Mouse (Mus musculus) stomach, postnatal 0 days (tissue): ENCODE results near the gene Pacsin3. TPM values are rescaled to one million over a fixed set of nuclear protein-coding genes. Genes with fewer than 3 reads are reported as not detected.

Experiments used
- ATAC-seq: fragments of 200-750 bp; cut with Nextera tagmentation; 2 replicates; pipeline ENCODE4 v1.8.0; 2017; ENCODE audit not compliant: low FRiP score, low TSS enrichment
- DNase-seq: peaks from one replicate; pipeline ENCODE4 v3.0.0-alpha.2; 2016; ENCODE audit warnings: low spot score
- H3K27ac ChIP-seq: fragments of 300-500 bp; sonication (generic); replicated peaks from 2 replicates; pipeline ENCODE4 v1.5.1; 2014; ENCODE audit warnings: mild to moderate bottlenecking, control low read depth
- H3K27me3 ChIP-seq: fragments of 300-500 bp; sonication (generic); 2 replicates; pipeline ENCODE4 v1.6.1; 2014; ENCODE audit warnings: low read length; ENCODE audit not compliant: control insufficient read depth, insufficient read depth
- H3K36me3 ChIP-seq: fragments of 300-500 bp; sonication (generic); 2 replicates; pipeline ENCODE4 v1.6.1; 2014; ENCODE audit warnings: low read length, mixed read lengths; ENCODE audit not compliant: control insufficient read depth, insufficient read depth
- H3K4me1 ChIP-seq: fragments of 300-500 bp; sonication (generic); replicated peaks from 2 replicates; pipeline ENCODE4 v1.6.1; 2014; ENCODE audit warnings: antibody characterized with exemption; ENCODE audit not compliant: control insufficient read depth, insufficient read depth
- H3K4me2 ChIP-seq: fragments of 300-500 bp; sonication (generic); replicated peaks from 2 replicates; pipeline ENCODE4 v1.6.1; 2014; ENCODE audit warnings: low read depth, mild to moderate bottlenecking, control low read depth, moderate library complexity
- H3K4me3 ChIP-seq: fragments of 300-500 bp; sonication (generic); 2 replicates; pipeline ENCODE4 v1.5.1; 2014; ENCODE audit warnings: low read depth, low read length, control low read depth
- H3K9ac ChIP-seq: fragments of 300-500 bp; sonication (generic); 2 replicates; pipeline ENCODE4 v1.6.1; 2014; ENCODE audit warnings: mild to moderate bottlenecking, low read length, control low read depth, mixed read lengths
- H3K9me3 ChIP-seq: fragments of 300-500 bp; sonication (generic); 2 replicates; pipeline ENCODE4 v1.6.1; 2016; ENCODE audit warnings: low read length; ENCODE audit not compliant: control insufficient read depth
- CTCF ChIP-seq: IDR thresholded peaks from 2 replicates; pipeline ENCODE4 v1.5.1; 2016; ENCODE audit warnings: antibody characterized with exemption, low read depth, mild to moderate bottlenecking, moderate library complexity
- EP300 ChIP-seq: optimal IDR thresholded peaks from 2 replicates; pipeline ENCODE3; 2016; ENCODE audit warnings: antibody characterized with exemption
- WGBS: fragments of 180-500 bp; shearing (Covaris S2); extraction: QIAGEN DNeasy Blood & Tissue Kit; methylation state at CpG from one replicate; pipeline ENCODE4 v1.1.7; 2014; 5-methylcytosine and 5-hydroxymethylcytosine counted together
- polyA plus RNA-seq: library from polyadenylated mRNA; unstranded; fragments of >200 nt; fragmentation: Nextera tagmentation; extraction: Ambion mirVana; gene quantifications from 2 replicates; pipeline ENCODE4 v1.2.1, GENCODE M21; 2015

The Pacsin3 gene
- polyA plus RNA-seq, 1 experiment from 2014 or later = 46.2 TPM

DNA sequence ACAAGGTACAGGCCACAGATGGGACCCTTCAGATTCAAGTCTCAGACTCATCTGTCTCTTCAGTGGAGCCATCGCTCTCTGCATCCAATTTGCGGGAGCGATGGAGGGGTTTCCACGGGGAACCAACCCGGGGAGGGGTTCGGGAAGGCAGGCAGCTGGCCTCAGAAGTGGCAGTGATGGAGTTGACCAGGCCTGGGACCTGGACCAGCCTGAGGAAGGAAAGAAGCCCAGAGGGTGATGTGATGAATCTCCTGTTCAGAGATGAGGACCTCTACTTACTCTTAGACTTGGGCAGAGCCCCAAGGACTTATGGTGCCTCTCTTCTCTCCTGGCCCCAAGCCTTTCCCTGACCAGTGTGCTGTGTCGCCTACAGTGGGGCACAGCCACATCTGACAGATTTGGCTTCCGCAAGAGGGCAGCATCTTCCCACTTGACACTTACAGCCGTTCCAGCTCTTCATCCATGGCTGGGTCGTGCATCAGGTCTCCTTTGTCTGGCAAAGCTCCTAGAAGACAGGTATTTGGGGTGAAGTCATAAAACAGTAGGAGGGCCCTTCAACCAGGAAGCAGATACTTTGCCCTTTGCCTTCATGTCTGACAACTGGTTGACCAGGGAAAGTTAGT is 23.1 kb downstream of the Pacsin3 start:
- Histone ChIP-seq H3K4me2 (no peak overlapping the region), H3K36me3 (peaks cover 19% of the 10 kb centered on the region), H3K4me1 (no peaks in the 10 kb centered on the region), H3K27ac (peak overlapping the region; percentile 35; the same call in 1 of the 2 replicates), H3K4me3 (no peak overlapping the region), H3K9me3 (no peaks in the 10 kb centered on the region), H3K9ac (no peak overlapping the region), H3K27me3 (no peaks in the 10 kb centered on the region)
- ATAC-seq = peak; percentile 62
- WGBS = 30% methylated on average over 10 of the region's 10 CpGs
- peak; percentile 72 for DNase-seq
- TF ChIP-seq EP300 = no peak
- peak; percentile 83 for TF ChIP-seq CTCF

GRCm38 (mm10) chr2:91279372-91279755 is 23.6 kb downstream of the Pacsin3 start:
- H3K27me3 ChIP-seq = no peaks in the 10 kb centered on the region
- H3K4me2 ChIP-seq = no peak overlapping the region
- ATAC-seq = peak; percentile 59

GRCm38 (mm10) chr2:91281366-91281765 is 25.6 kb downstream of the Pacsin3 start:
- Histone ChIP-seq H3K9me3 (no peaks in the 10 kb centered on the region), H3K27me3 (no peaks in the 10 kb centered on the region), H3K27ac (peak overlapping the region; percentile 19), H3K9ac (peak overlapping the region; percentile 18; the same call in 1 of the 2 replicates), H3K4me2 (no peak overlapping the region), H3K4me1 (no peaks in the 10 kb centered on the region), H3K36me3 (peaks cover 4% of the 10 kb centered on the region; the same call in 1 of the 2 replicates), H3K4me3 (no peak overlapping the region)
- ATAC-seq (peak; percentile 89), DNase-seq (peak; percentile 76)
- WGBS = 43% methylated on average over 5 of the region's 5 CpGs
- no peak for TF ChIP-seq CTCF
- no peak for TF ChIP-seq EP300

More at GRCm38 (mm10) chr2:91279372-91279755, 23.6 kb downstream of the Pacsin3 start:
- H3K4me3 ChIP-seq = no peak overlapping the region
- H3K9ac ChIP-seq = no peak overlapping the region
- TF ChIP-seq EP300 (no peak), CTCF (no peak)
- H3K4me1 ChIP-seq = no peaks in the 10 kb centered on the region
- no peaks in the 10 kb centered on the region for H3K9me3 ChIP-seq
- peaks cover 14% of the 10 kb centered on the region for H3K36me3 ChIP-seq
- no peak for DNase-seq
- WGBS = 46% methylated on average over 2 of the region's 2 CpGs
- H3K27ac ChIP-seq = peak overlapping the region; percentile 35; the same call in 1 of the 2 replicates

DNA sequence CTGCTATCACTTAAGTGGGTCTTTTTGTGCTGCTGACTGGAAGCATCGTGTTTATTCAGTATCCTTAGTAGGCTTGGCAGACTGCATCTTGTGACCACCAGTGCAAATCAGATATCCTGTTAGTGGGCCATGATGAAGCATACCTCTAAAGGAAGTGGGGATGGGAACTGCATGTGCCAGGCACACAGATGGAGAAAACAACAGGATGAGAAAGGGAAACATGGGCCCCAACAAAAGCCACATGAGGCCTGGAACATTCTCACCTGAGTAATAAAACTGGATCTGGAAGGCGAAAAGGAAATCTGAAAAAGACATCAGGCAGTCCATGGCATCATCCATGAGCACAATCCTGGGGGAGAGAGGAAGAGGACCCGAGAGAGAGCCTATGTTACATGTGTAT is 28.2 kb downstream of the Pacsin3 start:
- Histone ChIP-seq H3K27ac (0 out of 2 replicates have a peak overlapping the region, but pooled peaks have one; percentile 40), H3K4me1 (no peaks in the 10 kb centered on the region), H3K9me3 (no peaks in the 10 kb centered on the region), H3K9ac (no peak overlapping the region), H3K27me3 (no peaks in the 10 kb centered on the region), H3K4me2 (no peak overlapping the region), H3K4me3 (no peak overlapping the region), H3K36me3 (no peaks in the 10 kb centered on the region)
- DNase-seq = no peak
- no peak for TF ChIP-seq CTCF
- TF ChIP-seq EP300 = no peak
- WGBS = 68% methylated on average over 3 of the region's 3 CpGs
- ATAC-seq = no peak

- Histone ChIP-seq H3K9ac (peak overlapping the region; percentile 18; the same call in 1 of the 2 replicates), H3K4me3 (no peak overlapping the region), H3K36me3 (no peaks in the 10 kb centered on the region), H3K27me3 (no peaks in the 10 kb centered on the region), H3K9me3 (no peaks in the 10 kb centered on the region), H3K4me1 (no peaks in the 10 kb centered on the region), H3K27ac (0 out of 2 replicates have a peak overlapping the region, but pooled peaks have one; percentile 40), H3K4me2 (no peak overlapping the region)
- 41% methylated on average over 13 of the region's 13 CpGs for WGBS
- DNase-seq = no peak
- TF ChIP-seq EP300 (no peak), CTCF (no peak; the same call in 1 of the 2 replicates)
- no peak for ATAC-seq
Observed at GRCm38 (mm10) chr2:91284375-91285199, 28.8 kb downstream of the Pacsin3 start.
